Comparison of ENCODE assay signal across 24 mouse cellular contexts in the genomic region with DNA sequence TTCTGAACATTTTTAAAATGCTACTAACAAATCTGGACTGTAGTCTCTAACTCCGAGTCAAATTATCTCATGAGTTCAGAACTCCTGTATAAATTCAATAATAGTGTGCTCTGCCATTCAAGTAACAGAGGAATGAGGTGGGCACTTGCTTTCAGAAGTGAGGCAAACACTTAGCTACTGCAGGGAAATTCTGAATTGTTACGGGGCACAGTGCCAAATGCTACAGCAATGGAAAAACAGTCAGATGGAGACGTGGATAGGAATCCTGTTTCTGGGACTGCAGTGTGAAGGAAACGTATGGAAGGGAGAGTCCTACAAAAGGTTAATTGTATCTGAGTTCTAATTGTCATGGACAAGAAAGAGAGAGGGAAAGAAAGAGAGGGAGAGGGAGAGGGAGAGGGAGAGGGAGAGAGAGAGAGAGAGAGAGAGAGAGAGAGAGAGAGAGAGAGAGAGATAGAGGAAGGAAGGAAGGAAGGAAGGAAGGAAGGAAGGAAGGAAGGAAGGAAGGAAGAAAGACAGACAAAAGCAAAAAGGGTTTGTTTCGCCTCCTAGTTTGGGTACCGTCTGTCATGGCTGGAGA.
DNase-seq lines count a peak whose midpoint lies in the region; ATAC-seq lines count a peak whose summit lies in the region.
"Had no signal": no experiment of that assay in that cellular context is flagged by ENCODE, and none has a peak within 500 bp of the region (broad histone marks: within the 10 kb centered on the region; RNA-seq: fewer than 3 reads in every experiment).

No protein-coding gene starts in this region.

- ATAC-seq in megakaryocyte, adult 5-6 weeks (ENCODE audit: poor library complexity, severe bottlenecking), result no peak
- ATAC-seq: intestine, postnatal 0 days; midbrain, embryonic 15.5 days had no signal

- DNase-seq in cerebellum, postnatal 10 days, result peak; percentile 10 to 12
- DNase-seq in cerebellum, adult 8-10 months, result no peak
- peak; percentile 11 for DNase-seq in kidney, postnatal 10 days
- no peak for DNase-seq in kidney, postnatal 4 days
- DNase-seq in lung, postnatal 36 days, result peak; percentile 34
- DNase-seq: adrenal gland, postnatal 14 days; cerebellum, adult 9-10 months; gastrocnemius, postnatal 25 days; heart, adult 18-20 months; heart, postnatal 14 days; kidney, postnatal 36 days; layer of hippocampus, adult 9-11 months; left cerebral cortex, postnatal 4 days; retina, postnatal 1 day; thymus, adult 18-20 months; thymus, postnatal 36 days had no signal

- peaks cover 3% of the 10 kb centered on the region; the same call in 1 of the 2 replicates for H3K9me3 ChIP-seq in megakaryocyte, embryonic 14.5 days
- H3K9me3 ChIP-seq: forebrain, embryonic 10.5 days; heart, embryonic 13.5 days; hindbrain, embryonic 12.5 days; midbrain, embryonic 15.5 days; neural tube, embryonic 13.5 days had no signal

- H3K36me3 ChIP-seq in megakaryocyte, embryonic 14.5 days (replicated peaks; ENCODE audit: low read length), result no peaks in the 10 kb centered on the region
- H3K36me3 ChIP-seq: forebrain, embryonic 10.5 days; heart, embryonic 13.5 days; hindbrain, embryonic 12.5 days; midbrain, embryonic 15.5 days; neural tube, embryonic 13.5 days had no signal

- H3K4me3 ChIP-seq in megakaryocyte, embryonic 14.5 days (replicated peaks), result peak overlapping the region; percentile 35
- H3K4me3 ChIP-seq: forebrain, embryonic 10.5 days; heart, embryonic 13.5 days; hindbrain, embryonic 12.5 days; midbrain, embryonic 15.5 days; neural tube, embryonic 13.5 days had no signal

- H3K4me1 ChIP-seq in megakaryocyte, embryonic 14.5 days, result no peaks in the 10 kb centered on the region
- H3K4me1 ChIP-seq: heart, embryonic 13.5 days; hindbrain, embryonic 12.5 days; midbrain, embryonic 15.5 days; neural tube, embryonic 13.5 days had no signal

- H3K27me3 ChIP-seq in megakaryocyte, embryonic 14.5 days (replicated peaks), result no peaks in the 10 kb centered on the region
- H3K27me3 ChIP-seq: heart, embryonic 13.5 days; hindbrain, embryonic 12.5 days; midbrain, embryonic 15.5 days; neural tube, embryonic 13.5 days had no signal

Comparison
In these comparisons a context has a peak if more than half of its experiments do, and no peak if none do; other contexts are left out.
1. DNase-seq: peak in cerebellum, postnatal 10 days (2 of 2), kidney, postnatal 10 days (single experiment) and lung, postnatal 36 days (single experiment); none in cerebellum, adult 8-10 months (single experiment) and kidney, postnatal 4 days (0 of 2).